Mouse (Mus musculus): Measurements from ENCODE around the gene Efna5.

- no peak for TF ChIP-seq POLR2A (IDR thresholded peaks at IDR 0.05; ENCODE audit: insufficient read depth, low read length)
- peak; percentile 27 for TF ChIP-seq CTCF (IDR thresholded peaks at IDR 0.05; ENCODE audit: low read depth, low read length)
- no peak for TF ChIP-seq EP300 (IDR thresholded peaks at IDR 0.05; ENCODE audit: insufficient read depth, low read depth, low read length)
Measured at GRCm38 (mm10) chr17:62864966-62865365, 16.2 kb downstream of the Efna5 start.
